Mouse (Mus musculus) stomach, embryonic 16.5 days (tissue): ENCODE measurements around the gene Zfr2. TPM values are rescaled to one million over a fixed set of nuclear protein-coding genes. Genes with fewer than 3 reads are reported as not detected.

Source experiments
- ATAC-seq: fragments of 200-750 bp; cut with Nextera tagmentation; 2 replicates; pipeline ENCODE4 v1.8.0; 2017; ENCODE audit warnings: moderate number of reproducible peaks, moderate TSS enrichment; ENCODE audit not compliant: insufficient read depth, low FRiP score
- H3K27ac ChIP-seq: fragments of 300-500 bp; sonication (generic); 2 replicates; pipeline ENCODE4 v1.5.1; 2014; ENCODE audit warnings: low read length
- H3K27me3 ChIP-seq: fragments of 300-500 bp; sonication (generic); 2 replicates; pipeline ENCODE4 v1.6.1; 2014; ENCODE audit warnings: low read length, control low read depth, mixed read lengths; ENCODE audit not compliant: control insufficient read depth, insufficient read depth
- H3K36me3 ChIP-seq: fragments of 300-500 bp; sonication (generic); 2 replicates; pipeline ENCODE4 v1.6.1; 2014; ENCODE audit warnings: low read length; ENCODE audit not compliant: control insufficient read depth, insufficient read depth
- H3K4me1 ChIP-seq: fragments of 300-500 bp; sonication (generic); 2 replicates; pipeline ENCODE4 v1.6.1; 2014; ENCODE audit warnings: low read length, control low read depth, mixed read lengths; ENCODE audit not compliant: control insufficient read depth, insufficient read depth
- H3K4me2 ChIP-seq: fragments of 300-500 bp; sonication (generic); 2 replicates; pipeline ENCODE4 v1.6.1; 2014; ENCODE audit warnings: low read depth, low read length, mixed read lengths
- H3K4me3 ChIP-seq: fragments of 300-500 bp; sonication (generic); replicated peaks from 2 replicates; pipeline ENCODE4 v1.5.1; 2014; ENCODE audit warnings: mild to moderate bottlenecking, low read length
- H3K9ac ChIP-seq: fragments of 300-500 bp; sonication (generic); 2 replicates; pipeline ENCODE4 v1.6.1; 2014; ENCODE audit warnings: low read length
- H3K9me3 ChIP-seq: fragments of 300-500 bp; sonication (generic); replicated peaks from 2 replicates; pipeline ENCODE4 v1.6.1; 2016; ENCODE audit warnings: low read length, control low read depth; ENCODE audit not compliant: control insufficient read depth
- WGBS: fragments of 180-500 bp; shearing (Covaris S2); extraction: QIAGEN DNeasy Blood & Tissue Kit; methylation state at CpG from one replicate; pipeline ENCODE4 v1.1.7; 2014; 5-methylcytosine and 5-hydroxymethylcytosine counted together
- polyA plus RNA-seq: library from polyadenylated mRNA; unstranded; fragments of >200 nt; fragmentation: Nextera tagmentation; extraction: Ambion mirVana; gene quantifications from 2 replicates; pipeline ENCODE4 v1.2.1, GENCODE M21; 2015

The Zfr2 gene
- polyA plus RNA-seq, 1 experiment from 2014 or later = 5.3 TPM

- WGBS = under 1% methylated on average over 84 of the region's 93 CpGs
- Histone ChIP-seq H3K9me3 (no peaks in the 10 kb centered on the region), H3K36me3 (0 out of 2 replicates have a peak, but pooled peaks cover 10% of the 10 kb centered on the region), H3K4me1 (peaks cover 32% of the 10 kb centered on the region), H3K27ac (peak overlapping the region; percentile 92), H3K4me2 (peak overlapping the region; percentile 98), H3K4me3 (peak overlapping the region; percentile 65), H3K9ac (peak overlapping the region; percentile 93), H3K27me3 (peaks cover 6% of the 10 kb centered on the region)
- peak; percentile 86 for ATAC-seq
Measured at GRCm38 (mm10) chr10:81192270-81192967, 40.5 kb upstream of the Zfr2 start.

- ATAC-seq = peak; percentile 2; the same call in 1 of the 2 replicates
- Histone ChIP-seq H3K9ac (peak overlapping the region; percentile 93), H3K4me2 (peak overlapping the region; percentile 98), H3K4me1 (peaks cover 32% of the 10 kb centered on the region), H3K4me3 (peak overlapping the region; percentile 65), H3K36me3 (0 out of 2 replicates have a peak, but pooled peaks cover 10% of the 10 kb centered on the region), H3K27ac (peak overlapping the region; percentile 92), H3K27me3 (peaks cover 6% of the 10 kb centered on the region), H3K9me3 (no peaks in the 10 kb centered on the region)
- WGBS = 4% methylated on average over 19 of the region's 19 CpGs
Measured at GRCm38 (mm10) chr10:81192968-81193501, 39.9 kb upstream of the Zfr2 start.

GRCm38 (mm10) chr10:81193991-81194774 is 38.8 kb upstream of the Zfr2 start:
- peak overlapping the region; percentile 86 for H3K27ac ChIP-seq
- H3K4me2 ChIP-seq = peak overlapping the region; percentile 45
- H3K4me3 ChIP-seq = peak overlapping the region; percentile 16
- WGBS = 11% methylated on average over 37 of the region's 37 CpGs
- peak overlapping the region; percentile 66 for H3K9ac ChIP-seq
- peaks cover 32% of the 10 kb centered on the region for H3K4me1 ChIP-seq
- H3K9me3 ChIP-seq = no peaks in the 10 kb centered on the region
- H3K36me3 ChIP-seq = 0 out of 2 replicates have a peak, but pooled peaks cover 6% of the 10 kb centered on the region
- peak; percentile 17; the same call in 1 of the 2 replicates for ATAC-seq
- peaks cover 11% of the 10 kb centered on the region for H3K27me3 ChIP-seq

GRCm38 (mm10) chr10:81195300-81195699 is 37.7 kb upstream of the Zfr2 start:
- ATAC-seq = no peak
- H3K36me3 ChIP-seq = 0 out of 2 replicates have a peak, but pooled peaks cover 6% of the 10 kb centered on the region
- H3K9ac ChIP-seq = peak overlapping the region; percentile 66
- H3K4me2 ChIP-seq = peak overlapping the region; percentile 45
- H3K27ac ChIP-seq = peak overlapping the region; percentile 86
- 58% methylated on average over 4 of the region's 4 CpGs for WGBS
- H3K9me3 ChIP-seq = no peaks in the 10 kb centered on the region
- H3K4me3 ChIP-seq = peak overlapping the region; percentile 16
- H3K27me3 ChIP-seq = peaks cover 13% of the 10 kb centered on the region
- H3K4me1 ChIP-seq = peaks cover 32% of the 10 kb centered on the region

- Histone ChIP-seq H3K36me3 (no peaks in the 10 kb centered on the region), H3K27me3 (peaks cover 13% of the 10 kb centered on the region), H3K27ac (0 out of 2 replicates have a peak overlapping the region, but pooled peaks have one; percentile 24), H3K9me3 (no peaks in the 10 kb centered on the region), H3K9ac (no peak overlapping the region), H3K4me1 (peaks cover 24% of the 10 kb centered on the region), H3K4me2 (no peak overlapping the region), H3K4me3 (no peak overlapping the region)
- 67% methylated on average over 11 of the region's 11 CpGs for WGBS
- no peak for ATAC-seq
Measured at GRCm38 (mm10) chr10:81196470-81197065, 36.4 kb upstream of the Zfr2 start.

GRCm38 (mm10) chr10:81197305-81197704 is 35.6 kb upstream of the Zfr2 start:
- no peak overlapping the region for H3K4me3 ChIP-seq
- H3K27ac ChIP-seq = no peak overlapping the region
- WGBS = 52% methylated on average over 6 of the region's 6 CpGs
- no peak overlapping the region for H3K4me2 ChIP-seq
- H3K36me3 ChIP-seq = no peaks in the 10 kb centered on the region
- no peak overlapping the region for H3K9ac ChIP-seq
- no peak for ATAC-seq
- H3K4me1 ChIP-seq = peaks cover 21% of the 10 kb centered on the region
- no peaks in the 10 kb centered on the region for H3K9me3 ChIP-seq
- H3K27me3 ChIP-seq = peaks cover 13% of the 10 kb centered on the region

GRCm38 (mm10) chr10:81198230-81198629 is 34.7 kb upstream of the Zfr2 start:
- whole genome bisulfite sequencing = 1% methylated on average over 9 of the region's 9 CpGs
- H3K9ac ChIP-seq = no peak overlapping the region
- no peaks in the 10 kb centered on the region for H3K9me3 ChIP-seq
- H3K4me2 ChIP-seq = no peak overlapping the region
- H3K36me3 ChIP-seq = no peaks in the 10 kb centered on the region
- H3K27ac ChIP-seq = no peak overlapping the region
- no peak for ATAC-seq
- H3K4me3 ChIP-seq = no peak overlapping the region
- H3K4me1 ChIP-seq = peaks cover 18% of the 10 kb centered on the region
- peaks cover 13% of the 10 kb centered on the region for H3K27me3 ChIP-seq

- Histone ChIP-seq H3K9ac (no peak overlapping the region), H3K4me3 (no peak overlapping the region), H3K27me3 (peaks cover 13% of the 10 kb centered on the region), H3K9me3 (no peaks in the 10 kb centered on the region), H3K36me3 (no peaks in the 10 kb centered on the region), H3K4me2 (no peak overlapping the region), H3K4me1 (peaks cover 13% of the 10 kb centered on the region), H3K27ac (no peak overlapping the region)
- 85% methylated on average over 6 of the region's 6 CpGs for WGBS
- no peak for ATAC-seq
Measured at GRCm38 (mm10) chr10:81198990-81199389, 34.0 kb upstream of the Zfr2 start.
